Mouse (Mus musculus) right cerebral cortex, postnatal 14 days (tissue): Measurements from ENCODE around the gene Rbms3.

Experiments
- DNase-seq: peaks from one replicate; pipeline ENCODE4 v3.0.0; 2022

Rbms3 gene

DNA sequence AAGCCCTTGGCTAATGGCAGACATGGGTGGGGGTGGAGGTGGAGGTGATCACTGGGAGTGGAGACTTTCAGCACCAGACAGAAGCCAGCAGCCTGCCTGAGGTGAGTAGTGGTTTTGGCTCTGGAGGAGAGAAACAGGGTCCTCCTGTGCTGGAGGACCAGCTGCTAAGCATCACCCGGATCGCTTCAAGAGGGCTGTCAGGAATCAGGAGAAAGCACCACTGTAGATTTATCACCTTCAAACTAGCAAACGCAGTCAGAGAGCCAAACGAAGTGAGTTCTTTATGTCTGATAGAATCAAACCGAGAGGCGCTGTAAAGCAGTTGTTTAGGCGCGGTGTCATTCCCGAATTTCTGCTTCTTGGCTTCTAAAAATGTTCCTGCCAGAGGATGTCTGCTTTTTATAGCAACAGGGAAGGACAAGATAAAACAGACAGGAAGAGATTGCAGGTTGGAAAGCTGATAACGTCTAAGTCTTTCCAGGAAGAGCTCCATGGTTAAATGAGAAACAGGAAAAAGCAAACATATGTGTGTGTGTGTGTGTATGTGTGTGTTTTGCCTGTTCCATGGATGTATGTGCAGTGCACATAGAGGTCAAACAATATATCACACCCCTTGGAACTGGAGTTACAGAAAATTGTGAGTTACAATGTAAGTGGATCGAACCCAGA lies 928.1 kb downstream of the Rbms3 start:
- no peak for DNase-seq

- DNase-seq: no peak
Measured at GRCm38 (mm10) chr9:116688615-116689014, 941.1 kb downstream of the Rbms3 start.

DNA sequence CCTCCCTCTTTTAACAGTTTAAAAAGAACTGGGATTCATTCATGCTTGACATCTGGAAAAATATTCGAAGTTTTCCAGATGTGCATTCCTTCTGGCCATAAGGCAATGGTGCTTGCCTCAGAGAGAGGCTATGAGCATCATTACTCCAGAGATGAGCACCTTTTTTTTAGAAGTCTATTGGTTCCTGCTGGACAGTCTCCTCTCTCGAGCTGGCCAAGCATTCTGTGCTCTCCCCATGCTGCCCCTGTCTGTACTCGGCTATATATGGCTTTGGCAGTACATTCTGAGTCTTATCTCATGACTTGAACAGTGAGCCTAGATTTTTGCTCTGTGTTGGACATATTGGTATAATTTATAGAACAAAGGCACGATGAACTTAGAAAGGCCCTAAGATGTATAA lies 952.6 kb downstream of the Rbms3 start:
- DNase-seq: no peak

- no peak for DNase-seq
Measured at GRCm38 (mm10) chr9:116676445-116676844, 953.3 kb downstream of the Rbms3 start.

- DNase-seq: no peak
Measured at GRCm38 (mm10) chr9:116674191-116674590, 955.5 kb downstream of the Rbms3 start.

DNA sequence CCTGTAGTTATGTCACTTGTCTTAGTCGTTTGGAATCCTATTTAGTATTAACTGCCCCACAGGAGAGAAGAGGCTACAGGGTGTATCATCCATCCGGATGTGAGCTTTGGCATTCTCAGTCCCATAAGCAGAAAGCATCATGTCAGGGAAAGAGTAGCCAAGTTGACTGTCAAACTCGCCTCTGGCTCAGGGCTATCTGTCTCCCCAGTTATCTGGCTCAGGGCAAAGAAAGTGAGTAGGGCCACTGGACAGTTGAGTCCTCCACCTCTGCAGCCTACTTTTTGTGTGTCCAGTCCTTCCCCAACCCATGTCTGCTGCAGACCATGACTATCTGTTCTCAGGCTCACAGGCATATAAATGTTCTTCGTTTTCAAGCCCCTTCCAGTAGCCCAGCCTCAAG lies 968.7 kb downstream of the Rbms3 start:
- no peak for DNase-seq

DNA sequence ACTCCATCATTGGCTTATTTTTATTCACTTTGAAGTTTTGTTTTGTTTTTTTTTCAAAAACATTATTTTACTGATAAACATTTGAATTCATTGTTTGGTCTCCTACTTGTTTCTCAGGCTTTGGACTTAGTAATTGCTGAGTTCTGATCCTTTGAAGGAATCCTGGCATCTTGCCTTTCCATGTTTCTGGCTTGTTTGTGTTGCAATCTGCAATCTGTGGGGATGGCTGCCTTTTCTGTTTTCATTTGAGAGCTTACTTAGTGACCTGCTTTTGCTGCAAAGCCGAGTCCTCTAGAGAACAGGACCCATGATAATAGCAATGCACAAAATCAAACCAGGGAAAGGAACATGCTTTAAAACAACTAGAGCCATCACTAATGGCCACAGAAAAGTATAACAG lies 969.8 kb downstream of the Rbms3 start:
- no peak for DNase-seq

DNA sequence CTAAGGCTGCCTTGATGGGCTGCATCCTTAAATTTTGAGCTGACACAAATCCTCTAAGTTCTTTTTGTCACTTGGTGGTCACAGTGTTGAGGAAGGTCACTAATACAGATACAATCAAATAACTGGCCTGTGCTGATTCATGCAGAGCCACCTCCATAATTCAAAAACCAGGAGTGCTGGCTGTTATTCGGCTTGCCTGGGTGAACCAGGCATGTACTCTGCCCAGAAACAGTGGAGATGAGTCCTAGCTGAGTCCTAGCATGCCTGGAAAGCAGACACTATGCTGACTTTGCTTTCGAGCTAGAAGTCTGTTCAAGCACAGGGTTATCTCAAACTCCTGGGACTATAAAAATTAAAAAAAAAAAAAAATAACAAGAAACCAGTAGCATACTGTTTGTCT lies 972.6 kb downstream of the Rbms3 start:
- no peak for DNase-seq

- DNase-seq: no peak
Measured at GRCm38 (mm10) chr9:116651414-116651813, 978.3 kb downstream of the Rbms3 start.

GRCm38 (mm10) chr9:116649955-116650354 lies 979.8 kb downstream of the Rbms3 start:
- no peak for DNase-seq

DNA sequence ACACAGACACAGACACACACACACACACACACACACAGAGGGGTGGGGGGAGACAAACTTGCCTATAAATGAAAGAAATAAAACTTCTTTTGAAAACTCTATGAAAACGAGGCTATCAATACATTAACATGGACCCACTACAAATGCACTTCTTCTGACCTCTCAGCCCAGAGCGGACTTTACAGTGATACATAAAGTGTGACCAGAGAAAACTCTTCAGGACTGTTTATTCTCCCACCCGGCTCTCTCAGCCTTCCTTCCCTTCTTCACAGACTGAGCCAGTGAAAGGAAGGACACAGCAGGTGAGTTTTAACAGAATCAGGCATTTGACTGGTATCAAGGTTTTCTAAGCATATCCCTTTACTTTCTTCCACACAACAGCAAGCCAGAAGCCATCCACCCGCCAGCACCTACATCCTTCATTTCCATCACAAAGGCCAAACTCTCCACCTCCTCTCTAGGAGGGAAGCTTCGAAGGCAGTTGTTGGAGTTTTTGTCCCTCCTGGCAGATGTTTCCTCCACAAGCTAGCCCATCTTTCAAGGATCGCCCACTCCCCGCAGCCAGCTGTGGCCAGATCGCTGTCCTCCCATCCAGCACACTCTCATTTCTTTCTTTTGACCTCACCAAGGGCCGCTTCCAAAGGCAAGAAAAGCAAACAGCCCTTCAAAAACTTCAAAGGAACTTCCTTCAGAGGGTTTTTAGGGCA lies 980.5 kb downstream of the Rbms3 start:
- DNase-seq: no peak

DNA sequence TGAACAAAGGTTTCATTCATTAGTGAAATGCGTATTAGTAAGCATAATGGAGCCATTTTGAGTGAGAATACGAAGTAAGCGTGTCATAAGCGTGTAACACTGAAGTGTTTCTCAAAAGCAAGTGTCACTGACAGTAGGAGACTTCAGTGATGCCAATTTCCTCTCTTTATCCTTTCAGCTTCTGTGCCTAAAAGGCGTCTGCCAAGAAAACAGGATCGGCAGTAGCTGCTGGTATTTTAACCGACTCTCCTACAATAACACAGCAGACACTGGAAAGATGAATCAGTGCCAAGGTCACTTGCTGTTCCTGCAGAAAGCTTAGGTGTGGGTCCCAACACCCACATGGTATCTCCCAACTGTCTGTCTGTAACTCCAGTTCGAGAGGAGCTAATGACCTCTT lies 985.1 kb downstream of the Rbms3 start:
- no peak for DNase-seq

- no peak for DNase-seq
Measured at GRCm38 (mm10) chr9:116640302-116640679, 989.4 kb downstream of the Rbms3 start.

- no peak for DNase-seq
Measured at GRCm38 (mm10) chr9:116639597-116640301, 990.0 kb downstream of the Rbms3 start.

GRCm38 (mm10) chr9:116633786-116634185 lies 995.9 kb downstream of the Rbms3 start:
- no peak for DNase-seq

GRCm38 (mm10) chr9:116633075-116633474 lies 996.6 kb downstream of the Rbms3 start:
- no peak for DNase-seq

DNA sequence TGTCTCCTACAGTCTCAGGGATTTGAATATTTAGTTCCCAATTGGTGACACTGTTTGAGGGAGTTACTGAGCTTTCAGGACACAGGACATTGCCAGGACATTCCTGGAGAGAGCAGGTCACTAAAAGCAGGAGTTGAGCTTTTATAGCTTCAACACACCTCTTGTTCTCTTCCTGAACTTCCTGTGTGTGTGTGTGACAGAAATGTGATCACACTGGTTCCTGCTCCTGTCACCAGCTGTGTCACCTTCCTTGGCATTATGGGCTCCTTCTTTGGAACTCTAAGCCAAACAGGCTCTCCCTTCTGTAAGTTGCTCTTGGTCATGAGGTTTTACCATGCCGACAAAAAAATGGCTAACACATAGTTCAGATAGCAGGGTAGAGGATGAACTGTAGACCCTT lies 997.9 kb downstream of the Rbms3 start:
- DNase-seq: no peak

DNA sequence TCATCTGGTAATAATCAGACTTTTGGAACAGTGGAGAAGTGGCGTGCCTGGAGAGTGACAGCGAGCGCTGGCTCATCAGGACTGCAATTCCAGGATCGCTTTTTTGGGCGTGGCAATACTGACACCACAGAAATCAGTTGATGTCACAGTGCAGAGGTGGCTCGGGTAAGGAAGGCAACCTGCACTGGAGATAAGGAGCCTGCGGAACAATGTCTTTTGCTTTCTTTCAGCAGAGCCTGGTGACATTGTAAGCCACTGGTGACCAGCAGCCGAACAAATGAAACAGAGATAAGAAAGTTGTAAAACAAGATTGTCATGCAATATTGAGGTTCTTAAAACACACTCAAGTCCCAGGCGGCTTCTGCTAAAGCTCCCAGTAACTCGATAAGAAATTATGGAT lies 998.9 kb downstream of the Rbms3 start:
- no peak for DNase-seq

- DNase-seq: no peak
Measured at GRCm38 (mm10) chr9:116620434-116620833, 1009.3 kb downstream of the Rbms3 start.

DNA sequence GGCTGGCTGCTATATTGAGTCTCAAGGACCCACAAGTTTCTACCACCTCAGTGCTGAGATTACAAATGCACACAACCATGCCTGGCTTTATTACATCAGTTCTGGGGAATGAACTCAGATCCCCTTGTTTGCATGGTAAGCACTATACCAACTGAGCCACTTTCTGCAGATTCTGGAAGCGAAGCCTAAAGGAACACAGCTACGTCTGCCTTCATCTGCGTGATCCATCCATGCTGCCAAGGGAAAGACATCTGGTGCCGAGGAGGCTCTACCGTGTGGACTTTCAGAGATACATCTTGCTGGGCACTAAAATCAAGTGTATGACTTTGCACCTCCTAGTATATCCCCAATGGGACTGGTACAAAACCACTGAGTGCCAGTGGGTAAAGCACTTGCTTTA lies 1010.8 kb downstream of the Rbms3 start:
- DNase-seq: no peak

- no peak for DNase-seq
Measured at GRCm38 (mm10) chr9:116613276-116613675, 1016.4 kb downstream of the Rbms3 start.

DNA sequence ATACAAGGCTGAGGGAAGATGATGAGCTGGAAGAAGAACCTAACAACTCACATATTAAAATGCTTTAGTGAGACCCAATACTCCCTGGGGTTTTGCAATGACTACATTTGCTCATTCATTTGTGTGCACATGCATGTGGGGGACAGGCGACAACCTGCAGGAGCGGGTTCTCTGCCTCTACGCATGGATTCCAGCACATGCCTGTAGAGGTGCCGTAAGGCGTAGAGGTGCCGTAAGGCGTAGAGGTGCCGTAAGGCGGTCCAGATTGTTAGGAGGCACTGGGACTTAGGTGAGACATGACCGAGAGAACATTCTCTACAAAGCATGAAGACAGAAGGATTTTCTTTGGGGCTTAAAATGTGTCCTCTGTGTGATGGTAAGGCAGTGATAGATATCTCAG lies 1033.7 kb downstream of the Rbms3 start:
- DNase-seq: no peak

GRCm38 (mm10) chr9:116592486-116592885 lies 1037.2 kb downstream of the Rbms3 start:
- DNase-seq: no peak

DNA sequence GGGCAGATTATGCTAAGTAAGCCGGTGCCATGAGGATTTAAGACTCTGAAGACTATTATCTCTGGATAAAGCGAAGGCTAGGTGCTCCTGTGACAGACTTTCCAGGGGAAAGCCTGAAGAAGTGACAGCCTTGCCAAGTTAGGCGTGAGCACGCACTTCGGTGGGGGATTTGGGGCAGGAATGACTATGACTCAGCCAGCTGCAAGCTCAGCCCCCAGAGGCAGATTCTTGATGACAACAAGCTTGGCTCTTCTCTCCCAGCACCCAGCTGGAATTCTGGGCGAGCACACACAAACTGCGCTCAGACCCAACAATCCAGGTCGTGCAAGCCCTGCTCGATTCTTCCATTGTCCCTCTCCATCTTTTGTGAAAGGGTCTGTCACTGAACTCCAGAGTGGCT lies 1038.6 kb downstream of the Rbms3 start:
- no peak for DNase-seq
